Mouse (Mus musculus) cerebellum, adult 9-11 months (tissue): Measurements from ENCODE around the gene Cdr2l.

Source experiments
- DNase-seq: peaks from one replicate; pipeline ENCODE4 v3.0.0; 2022

Cdr2l gene

DNA sequence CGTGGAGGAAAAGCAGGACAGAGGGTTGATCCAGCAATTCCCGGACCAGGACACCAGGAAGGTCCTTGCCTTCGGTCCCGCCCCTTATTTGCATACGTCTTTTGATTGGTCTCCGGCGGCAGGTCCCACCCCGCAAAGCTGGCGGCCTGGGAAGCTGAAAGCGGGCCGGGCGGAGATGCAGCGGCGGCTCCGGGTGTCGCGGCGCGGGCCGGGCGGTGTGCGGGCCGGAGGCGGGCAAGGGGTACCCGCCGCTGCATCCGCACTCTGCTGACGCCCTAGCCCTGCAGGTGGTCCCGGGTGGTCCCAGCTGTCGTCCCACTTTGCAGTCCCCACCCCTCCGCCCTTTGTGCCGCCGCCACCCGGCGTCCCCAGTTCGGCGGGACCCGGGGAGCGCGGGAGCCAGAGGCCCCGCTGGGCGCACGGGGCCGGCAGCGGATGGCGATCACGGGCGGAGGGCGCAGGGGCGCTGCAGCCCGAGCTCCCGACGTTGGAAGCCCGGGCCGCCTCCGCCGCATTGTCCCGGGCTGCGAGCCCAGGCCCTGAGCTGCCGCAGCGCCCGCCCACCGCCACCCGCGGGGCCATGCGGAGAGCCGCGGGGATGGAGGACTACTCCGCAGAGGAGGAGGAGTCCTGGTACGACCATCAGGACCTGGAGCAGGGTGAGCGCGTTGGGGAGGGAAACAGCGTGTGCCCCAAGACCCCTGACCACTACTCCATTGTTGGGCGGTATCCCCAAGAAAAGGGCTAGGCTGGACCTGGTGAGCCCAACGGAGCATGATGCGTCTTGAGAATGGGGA is at the start of gene Cdr2l:
TSS of gene Cdr2l (plus strand) at position 174 of the 797 bp plus-strand sequence.
- DNase-seq, result peak; percentile 95

GRCm38 (mm10) chr11:115334531-115334930 is 47.2 kb upstream of the Cdr2l start, which contains the start of gene Otop3:
Otop3 (plus strand) TSS chr11:115334731.
- no peak for DNase-seq

DNA sequence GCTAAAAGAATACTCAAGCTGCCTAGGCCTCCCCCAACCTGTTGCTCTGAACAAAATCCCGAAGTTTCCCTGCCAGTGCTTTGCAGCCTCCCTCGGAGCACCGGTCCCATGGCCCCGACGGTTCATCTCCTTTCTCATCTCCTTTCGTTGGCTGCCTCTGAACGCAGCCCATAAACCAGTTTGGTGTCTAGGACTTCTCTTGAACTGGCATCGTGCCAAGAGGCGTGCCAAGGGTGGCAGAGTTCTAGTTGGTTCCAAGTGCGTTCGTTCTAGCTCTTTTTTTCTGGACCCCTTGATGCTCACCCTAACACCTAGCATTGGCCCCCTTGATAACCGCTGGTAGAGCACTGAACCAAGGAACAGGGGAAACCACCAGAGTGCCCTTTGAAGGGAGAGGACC is 46.5 kb upstream of the Cdr2l start:
- no peak for DNase-seq

DNA sequence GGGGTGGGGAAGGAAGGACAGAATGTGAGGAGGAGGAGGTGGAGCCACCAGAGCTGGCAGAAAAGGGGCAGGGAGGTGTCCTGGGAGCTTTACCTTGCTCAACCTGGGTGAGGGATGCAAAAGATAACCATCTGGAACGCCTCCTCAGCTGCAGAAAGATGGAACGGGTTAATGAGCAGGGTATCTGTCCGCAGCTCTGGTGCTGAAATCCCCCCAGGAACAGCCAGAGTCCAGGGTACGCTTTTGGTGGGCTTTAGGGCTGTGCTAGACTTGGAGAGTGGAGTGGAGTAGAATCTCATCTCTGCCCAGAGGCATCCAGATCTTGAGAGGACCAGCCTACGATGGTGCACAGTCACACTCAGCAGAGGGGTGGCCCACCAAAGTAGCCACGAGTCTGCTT is 45.6 kb upstream of the Cdr2l start:
- DNase-seq, result no peak

- no peak for DNase-seq
Measured at GRCm38 (mm10) chr11:115337350-115337749, 44.4 kb upstream of the Cdr2l start.

GRCm38 (mm10) chr11:115337826-115338225 is 43.9 kb upstream of the Cdr2l start:
- no peak for DNase-seq

DNA sequence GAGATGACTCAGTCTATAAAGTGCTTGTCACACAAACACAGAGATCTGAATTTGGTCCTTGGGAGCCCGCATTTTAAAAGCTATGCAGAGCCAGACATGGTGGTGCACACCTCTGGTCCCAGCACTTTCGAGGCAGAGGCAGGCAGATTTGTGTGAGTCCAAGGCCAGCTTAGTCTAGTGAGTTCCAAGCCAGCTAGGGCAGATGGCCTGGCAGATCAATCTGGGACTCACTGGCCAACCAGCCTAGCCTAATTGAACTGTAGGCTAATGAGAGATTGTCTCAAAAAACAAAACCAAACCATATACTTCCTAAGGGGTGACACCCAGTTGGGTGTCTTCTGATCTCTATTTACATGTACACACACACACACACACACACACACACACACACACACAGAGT is 40.5 kb upstream of the Cdr2l start:
- DNase-seq, result no peak

DNA sequence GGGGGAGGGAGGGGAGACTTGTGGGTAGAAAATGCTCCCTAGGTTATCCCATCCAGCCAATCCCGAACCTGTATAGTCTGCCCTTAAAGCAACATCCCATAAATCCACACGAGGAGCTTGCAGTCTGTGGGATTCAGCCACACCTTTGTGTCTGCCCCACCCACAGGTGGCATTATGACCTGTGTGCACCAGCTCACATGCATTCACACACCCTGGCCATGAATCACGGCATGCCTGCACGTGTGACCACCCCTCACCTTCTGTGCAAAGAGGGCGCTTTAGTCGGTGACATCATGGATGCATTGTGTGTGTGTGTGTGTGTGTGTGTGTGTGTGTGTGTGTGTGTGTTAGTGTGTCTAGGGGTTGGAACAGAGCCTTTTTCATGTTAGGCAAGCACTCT is 39.9 kb upstream of the Cdr2l start:
- DNase-seq, result no peak

DNA sequence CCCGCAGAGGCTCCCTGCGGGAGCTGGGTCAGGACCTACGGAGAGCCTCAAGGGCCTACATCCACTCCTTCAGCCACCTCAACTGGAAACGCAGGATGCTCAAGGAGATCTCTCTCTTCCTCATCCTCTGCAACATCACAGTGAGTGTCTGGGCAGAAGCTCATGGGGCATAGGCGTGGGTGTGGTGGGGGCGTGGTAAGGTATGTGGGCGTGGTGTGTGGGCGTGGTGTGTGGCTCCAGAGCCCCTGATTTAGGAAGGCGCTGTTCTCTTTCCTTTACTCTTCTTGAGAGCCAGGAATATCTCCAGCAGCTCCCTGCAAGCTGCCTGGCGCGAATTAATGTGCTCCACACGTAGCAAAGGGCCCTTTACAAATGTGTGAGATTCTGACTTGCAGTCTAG is 36.7 kb upstream of the Cdr2l start:
- DNase-seq, result no peak

- DNase-seq, result no peak
Measured at GRCm38 (mm10) chr11:115345515-115345914, 36.2 kb upstream of the Cdr2l start.

DNA sequence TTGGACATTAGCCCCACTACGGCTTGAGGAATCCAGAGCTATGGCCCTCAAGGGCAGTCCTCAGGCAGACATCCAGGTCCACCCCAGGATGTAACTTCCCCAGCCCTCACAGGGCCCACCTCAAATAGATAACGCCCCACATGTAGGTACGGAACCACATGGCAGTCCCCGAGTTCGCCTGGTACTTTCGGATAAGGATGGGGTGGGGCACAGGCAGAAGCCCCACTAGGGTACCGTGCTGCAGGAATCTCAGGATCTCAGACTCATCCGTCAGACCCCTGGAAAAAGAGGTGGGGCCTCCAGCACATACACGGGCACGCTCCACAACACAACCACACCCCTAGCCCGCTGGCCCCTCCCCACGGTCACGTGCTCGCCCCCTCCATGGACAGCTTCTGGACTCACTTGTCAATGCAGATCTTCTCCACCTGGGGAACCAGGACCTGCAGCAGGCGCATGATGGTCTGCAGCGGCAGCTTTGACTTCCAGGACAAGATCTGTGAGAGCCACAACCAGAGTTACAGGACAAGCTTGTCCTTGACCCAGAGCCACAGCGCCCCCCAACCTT is 33.0 kb upstream of the Cdr2l start:
- DNase-seq, result no peak

GRCm38 (mm10) chr11:115349976-115350375 is 31.7 kb upstream of the Cdr2l start:
- no peak for DNase-seq

- no peak for DNase-seq
Measured at GRCm38 (mm10) chr11:115353375-115353774, 28.3 kb upstream of the Cdr2l start.

GRCm38 (mm10) chr11:115354183-115354582 is 27.5 kb upstream of the Cdr2l start:
- DNase-seq, result peak; percentile 66

DNA sequence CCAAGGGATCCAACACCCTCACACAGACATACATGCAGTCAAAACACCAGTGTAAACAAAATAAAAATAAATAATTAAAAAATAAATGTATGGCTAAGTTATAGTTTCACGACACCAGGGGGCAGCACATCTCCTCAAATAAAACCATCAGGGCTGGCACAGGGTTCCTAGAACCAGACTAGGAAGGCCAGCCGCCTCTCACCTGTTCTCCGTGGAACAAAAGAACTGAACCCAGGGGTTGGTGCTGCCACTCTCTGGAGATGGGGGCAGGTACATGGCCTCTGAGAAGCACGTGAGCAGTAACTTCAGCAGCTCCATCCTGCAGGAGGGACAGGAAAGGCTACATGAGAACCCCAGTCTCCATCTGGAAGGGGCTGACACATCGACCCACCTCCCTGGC is 23.2 kb upstream of the Cdr2l start:
- DNase-seq, result peak; percentile 82

GRCm38 (mm10) chr11:115359293-115359692 is 22.4 kb upstream of the Cdr2l start:
- DNase-seq, result no peak

GRCm38 (mm10) chr11:115359726-115360125 is 22.0 kb upstream of the Cdr2l start:
- DNase-seq, result no peak

GRCm38 (mm10) chr11:115364136-115364535 is 17.6 kb upstream of the Cdr2l start:
- no peak for DNase-seq

- peak; percentile 72 for DNase-seq
Measured at GRCm38 (mm10) chr11:115366039-115366705, 15.5 kb upstream of the Cdr2l start.

GRCm38 (mm10) chr11:115366706-115367394 is 14.9 kb upstream of the Cdr2l start:
- DNase-seq, result peak; percentile 84

GRCm38 (mm10) chr11:115367395-115367944 is 14.2 kb upstream of the Cdr2l start, which contains the start of gene Hid1:
Hid1 (minus strand) TSS chr11:115367756.
- peak; percentile 93 for DNase-seq

GRCm38 (mm10) chr11:115370368-115370767 is 11.3 kb upstream of the Cdr2l start:
- no peak for DNase-seq

DNA sequence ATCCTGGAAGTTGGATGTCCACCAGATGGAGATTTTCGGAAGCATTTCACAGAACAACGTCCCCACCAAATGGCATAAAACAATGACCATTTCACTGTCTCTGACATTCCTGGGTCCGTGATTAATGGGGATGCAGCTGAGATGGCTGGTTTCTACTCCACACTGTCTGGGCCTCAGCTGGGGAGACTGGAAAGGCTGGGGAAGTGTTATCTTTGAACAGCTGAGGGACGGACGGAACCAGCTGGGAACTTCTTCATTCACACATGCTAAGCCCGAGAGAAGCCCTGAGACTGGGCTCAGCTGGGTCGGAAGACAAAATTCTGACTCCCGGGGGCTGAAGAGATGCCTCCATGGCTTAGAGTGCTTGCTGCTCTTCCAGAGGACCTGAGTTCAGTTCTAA is 10.4 kb upstream of the Cdr2l start:
- DNase-seq, result no peak
